Mouse (Mus musculus): Measurements from ENCODE around the gene Itih4. TPM values are rescaled to one million over a fixed set of nuclear protein-coding genes. Genes with fewer than 3 reads are reported as not detected.
A peak's percentile ranks its signal among the peaks of the same experiment; 100 is the strongest.

The Itih4 gene
- polyA plus RNA-seq, 1 experiment from 2014 or later = not detected

GRCm38 (mm10) chr14:30913404-30913803 lies 27.1 kb downstream of the Itih4 start:
- Histone ChIP-seq H3K4me1 (no peaks in the 10 kb centered on the region), H3K36me3 (no peaks in the 10 kb centered on the region), H3K27ac (replicated peaks) (no peak overlapping the region), H3K4me3 (no peak overlapping the region), H3K4me2 (replicated peaks) (no peak overlapping the region), H3K9me3 (no peaks in the 10 kb centered on the region), H3K9ac (replicated peaks) (no peak overlapping the region), H3K27me3 (no peaks in the 10 kb centered on the region)
- WGBS = 72% methylated on average over 5 of the region's 5 CpGs
- no peak for ATAC-seq (replicated peaks)

GRCm38 (mm10) chr14:30916516-30916915 lies 30.2 kb downstream of the Itih4 start:
- 83% methylated on average over 1 of the region's 1 CpGs for WGBS
- no peaks in the 10 kb centered on the region for H3K36me3 ChIP-seq
- no peaks in the 10 kb centered on the region for H3K9me3 ChIP-seq
- ATAC-seq (replicated peaks) = no peak
- H3K27ac ChIP-seq (replicated peaks) = no peak overlapping the region
- H3K9ac ChIP-seq (replicated peaks) = no peak overlapping the region
- no peaks in the 10 kb centered on the region for H3K4me1 ChIP-seq
- no peaks in the 10 kb centered on the region for H3K27me3 ChIP-seq
- no peak overlapping the region for H3K4me2 ChIP-seq (replicated peaks)
- no peak overlapping the region for H3K4me3 ChIP-seq

DNA sequence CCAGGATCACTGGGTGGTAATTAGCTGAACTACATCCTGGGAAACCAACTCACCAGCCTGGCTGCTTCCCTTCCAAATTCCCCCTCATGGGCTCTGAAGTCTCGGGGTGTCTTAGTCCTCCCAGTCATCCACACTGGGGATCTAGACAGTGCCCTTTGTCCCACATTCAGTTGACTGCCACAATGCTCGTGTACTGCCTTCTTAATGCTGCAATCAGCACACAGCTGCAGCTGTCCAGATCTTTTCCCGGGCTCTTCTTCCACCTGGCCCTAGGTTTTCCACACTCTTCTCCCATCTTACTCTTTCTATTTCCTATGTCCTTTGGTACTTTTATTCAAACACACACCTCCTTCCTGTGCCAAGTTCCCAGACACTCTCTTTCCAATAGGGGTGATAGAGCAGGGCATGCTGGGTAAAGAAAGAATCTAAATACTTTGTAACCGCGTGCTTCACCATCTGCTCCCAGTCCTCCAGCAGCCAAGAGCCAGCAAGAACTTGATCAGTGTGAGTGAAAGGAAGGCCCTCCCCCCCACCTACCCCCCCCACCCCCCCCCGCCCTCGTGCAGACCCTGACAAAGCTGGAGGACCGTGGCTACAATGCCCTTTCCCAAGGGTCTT lies 35.9 kb downstream of the Itih4 start:
- 41% methylated on average over 8 of the region's 8 CpGs for WGBS
- H3K27me3 ChIP-seq = no peaks in the 10 kb centered on the region
- peak; percentile 76 for ATAC-seq (replicated peaks)

GRCm38 (mm10) chr14:30923375-30924105 lies 37.3 kb downstream of the Itih4 start, which contains the start of gene Itih3:
Itih3 (minus strand) TSS chr14:30923760.
- Histone ChIP-seq H3K4me2 (replicated peaks) (no peak within 1 kb of the TSS), H3K4me3 (no peak within 1 kb of the TSS), H3K27me3 (no peaks in the 10 kb centered on the region), H3K9me3 (no peaks in the 10 kb centered on the region), H3K4me1 (peaks cover 10% of the 10 kb centered on the region), H3K27ac (replicated peaks) (no peak within 1 kb of the TSS), H3K9ac (replicated peaks) (no peak within 1 kb of the TSS), H3K36me3 (no peaks in the 10 kb centered on the region)
- no peak for ATAC-seq (replicated peaks)
- 71% methylated on average over 6 of the region's 6 CpGs for whole genome bisulfite sequencing

More for the DNA sequence above, 35.9 kb downstream of the Itih4 start:
- H3K27ac ChIP-seq (replicated peaks) = no peak overlapping the region
- H3K4me2 ChIP-seq (replicated peaks) = no peak overlapping the region
- H3K9ac ChIP-seq (replicated peaks) = no peak overlapping the region
- no peaks in the 10 kb centered on the region for H3K36me3 ChIP-seq
- no peak overlapping the region for H3K4me3 ChIP-seq
- no peaks in the 10 kb centered on the region for H3K9me3 ChIP-seq
- H3K4me1 ChIP-seq = peaks cover 10% of the 10 kb centered on the region

DNA sequence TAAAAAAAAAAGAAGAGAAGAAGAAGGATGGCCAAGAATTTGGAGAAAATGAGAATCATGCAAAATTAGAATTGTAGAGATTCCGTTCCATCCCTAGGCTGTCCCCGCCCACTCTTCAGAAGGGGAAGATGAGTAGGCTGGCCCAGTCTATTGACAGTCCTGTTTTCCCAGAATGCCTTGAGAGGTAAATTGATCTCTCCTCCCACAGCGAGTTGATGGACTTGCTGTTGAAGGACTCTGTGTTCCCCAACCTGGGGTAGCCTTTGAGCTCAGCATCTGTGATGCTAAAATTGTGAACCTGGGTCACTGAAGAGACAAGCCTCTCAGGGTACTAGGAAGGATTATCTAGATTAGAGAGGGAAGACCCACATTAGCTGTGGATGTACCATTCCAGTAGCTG lies 39.2 kb downstream of the Itih4 start:
- no peak overlapping the region for H3K9ac ChIP-seq (replicated peaks)
- 86% methylated on average over 3 of the region's 3 CpGs for WGBS
- no peaks in the 10 kb centered on the region for H3K9me3 ChIP-seq
- no peak overlapping the region for H3K27ac ChIP-seq (replicated peaks)
- no peak overlapping the region for H3K4me3 ChIP-seq
- no peak for ATAC-seq (replicated peaks)
- H3K27me3 ChIP-seq = no peaks in the 10 kb centered on the region
- no peaks in the 10 kb centered on the region for H3K36me3 ChIP-seq
- H3K4me1 ChIP-seq = peaks cover 10% of the 10 kb centered on the region
- H3K4me2 ChIP-seq (replicated peaks) = no peak overlapping the region

DNA sequence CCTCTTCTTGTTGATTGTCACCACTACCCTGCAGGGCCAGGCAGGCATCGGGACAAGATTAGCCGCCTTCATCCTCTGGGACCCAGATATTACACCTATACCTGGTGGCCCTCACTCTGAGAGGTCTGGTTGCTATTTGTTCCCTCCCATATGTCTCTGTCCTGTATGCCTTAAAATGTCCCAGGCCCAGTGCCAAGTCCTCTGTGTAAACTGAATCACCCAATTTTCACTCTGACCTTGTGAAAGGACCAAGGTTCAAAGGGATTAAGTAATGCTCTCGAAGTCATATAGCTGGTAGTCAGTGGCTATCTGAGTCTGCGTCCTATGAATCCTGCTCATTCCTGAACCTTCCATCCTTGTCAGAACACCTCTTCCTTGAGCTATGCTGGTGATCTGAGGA lies 44.1 kb downstream of the Itih4 start:
- no peaks in the 10 kb centered on the region for H3K27me3 ChIP-seq
- no peak overlapping the region for H3K4me3 ChIP-seq
- no peak overlapping the region for H3K4me2 ChIP-seq (replicated peaks)
- ATAC-seq (replicated peaks) = no peak
- no peak overlapping the region for H3K9ac ChIP-seq (replicated peaks)
- H3K36me3 ChIP-seq = no peaks in the 10 kb centered on the region
- 87% methylated on average over 4 of the region's 4 CpGs for WGBS
- no peak overlapping the region for H3K27ac ChIP-seq (replicated peaks)
- no peaks in the 10 kb centered on the region for H3K4me1 ChIP-seq
- H3K9me3 ChIP-seq = no peaks in the 10 kb centered on the region

GRCm38 (mm10) chr14:30933351-30933750 lies 47.1 kb downstream of the Itih4 start:
- no peak overlapping the region for H3K4me3 ChIP-seq
- no peak overlapping the region for H3K4me2 ChIP-seq (replicated peaks)
- no peak overlapping the region for H3K9ac ChIP-seq (replicated peaks)
- H3K27me3 ChIP-seq = no peaks in the 10 kb centered on the region
- ATAC-seq (replicated peaks) = no peak
- no peaks in the 10 kb centered on the region for H3K9me3 ChIP-seq
- H3K27ac ChIP-seq (replicated peaks) = no peak overlapping the region
- no peaks in the 10 kb centered on the region for H3K36me3 ChIP-seq
- 86% methylated on average over 9 of the region's 9 CpGs for WGBS
- H3K4me1 ChIP-seq = no peaks in the 10 kb centered on the region

GRCm38 (mm10) chr14:30942254-30942653 lies 56.0 kb downstream of the Itih4 start:
- H3K9ac ChIP-seq (replicated peaks) = no peak overlapping the region
- H3K9me3 ChIP-seq = no peaks in the 10 kb centered on the region
- H3K4me2 ChIP-seq (replicated peaks) = no peak overlapping the region
- H3K4me1 ChIP-seq = no peaks in the 10 kb centered on the region
- no peaks in the 10 kb centered on the region for H3K27me3 ChIP-seq
- H3K4me3 ChIP-seq = no peak overlapping the region
- H3K27ac ChIP-seq (replicated peaks) = no peak overlapping the region
- no peaks in the 10 kb centered on the region for H3K36me3 ChIP-seq
- ATAC-seq (replicated peaks) = no peak
- WGBS = 93% methylated on average over 4 of the region's 4 CpGs

DNA sequence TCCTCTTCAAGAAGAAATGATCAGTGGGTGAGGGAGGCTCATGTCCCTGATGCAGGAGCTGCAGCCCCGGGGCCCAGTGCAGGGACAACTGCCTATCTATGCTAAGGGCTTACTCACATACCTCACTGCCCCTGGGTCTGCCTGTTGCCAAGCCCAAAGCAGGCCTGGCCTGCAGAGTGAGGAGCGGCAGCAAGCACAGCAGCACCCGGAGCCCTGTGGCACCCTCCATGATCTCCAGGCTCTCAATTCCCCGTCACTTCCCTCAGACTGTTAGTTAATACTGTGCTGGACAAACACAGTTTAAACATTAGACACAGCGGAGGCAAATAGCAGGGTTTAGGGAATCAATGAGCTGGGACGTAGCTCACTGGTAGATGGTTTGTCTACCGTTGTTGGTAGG lies 56.8 kb downstream of the Itih4 start, which contains the start of gene Itih1:
Itih1 (minus strand) TSS at position 252 of the 400 bp plus-strand sequence.
- Histone ChIP-seq H3K4me2 (replicated peaks) (no peak within 1 kb of the TSS), H3K4me3 (no peak within 1 kb of the TSS), H3K27ac (replicated peaks) (no peak within 1 kb of the TSS), H3K4me1 (no peaks in the 10 kb centered on the region), H3K9ac (replicated peaks) (no peak within 1 kb of the TSS), H3K9me3 (no peaks in the 10 kb centered on the region), H3K27me3 (no peaks in the 10 kb centered on the region), H3K36me3 (no peaks in the 10 kb centered on the region)
- WGBS = 88% methylated on average over 7 of the region's 7 CpGs
- no peak for ATAC-seq (replicated peaks)

GRCm38 (mm10) chr14:30943860-30944674 lies 57.8 kb downstream of the Itih4 start:
- Histone ChIP-seq H3K27ac (replicated peaks) (no peak overlapping the region), H3K9ac (replicated peaks) (no peak overlapping the region), H3K9me3 (no peaks in the 10 kb centered on the region), H3K4me1 (no peaks in the 10 kb centered on the region), H3K36me3 (no peaks in the 10 kb centered on the region), H3K27me3 (no peaks in the 10 kb centered on the region), H3K4me3 (no peak overlapping the region), H3K4me2 (replicated peaks) (no peak overlapping the region)
- WGBS = 65% methylated on average over 11 of the region's 11 CpGs
- no peak for ATAC-seq (replicated peaks)

GRCm38 (mm10) chr14:30944745-30945144 lies 58.5 kb downstream of the Itih4 start:
- Histone ChIP-seq H3K9ac (replicated peaks) (no peak overlapping the region), H3K36me3 (no peaks in the 10 kb centered on the region), H3K4me1 (no peaks in the 10 kb centered on the region), H3K27me3 (no peaks in the 10 kb centered on the region), H3K4me3 (no peak overlapping the region), H3K9me3 (no peaks in the 10 kb centered on the region), H3K4me2 (replicated peaks) (no peak overlapping the region), H3K27ac (replicated peaks) (no peak overlapping the region)
- 79% methylated on average over 2 of the region's 2 CpGs for WGBS
- ATAC-seq (replicated peaks) = no peak

GRCm38 (mm10) chr14:30949986-30950385 lies 63.7 kb downstream of the Itih4 start:
- Histone ChIP-seq H3K4me1 (peaks cover 8% of the 10 kb centered on the region), H3K9me3 (no peaks in the 10 kb centered on the region), H3K4me2 (replicated peaks) (no peak overlapping the region), H3K4me3 (no peak overlapping the region), H3K27ac (replicated peaks) (no peak overlapping the region), H3K9ac (replicated peaks) (no peak overlapping the region), H3K27me3 (no peaks in the 10 kb centered on the region), H3K36me3 (0 out of 2 replicates have a peak, but pooled peaks cover 4% of the 10 kb centered on the region)
- WGBS = 98% methylated on average over 10 of the region's 10 CpGs
- ATAC-seq (replicated peaks) = no peak
